Mouse (Mus musculus): ENCODE results near the gene Ccnyl1. TPM values are rescaled to one million over a fixed set of nuclear protein-coding genes. Genes with fewer than 3 reads are reported as not detected.

Ccnyl1 gene
- polyA plus RNA-seq, 2 experiments, result 9.4 to 40.8 TPM

DNA sequence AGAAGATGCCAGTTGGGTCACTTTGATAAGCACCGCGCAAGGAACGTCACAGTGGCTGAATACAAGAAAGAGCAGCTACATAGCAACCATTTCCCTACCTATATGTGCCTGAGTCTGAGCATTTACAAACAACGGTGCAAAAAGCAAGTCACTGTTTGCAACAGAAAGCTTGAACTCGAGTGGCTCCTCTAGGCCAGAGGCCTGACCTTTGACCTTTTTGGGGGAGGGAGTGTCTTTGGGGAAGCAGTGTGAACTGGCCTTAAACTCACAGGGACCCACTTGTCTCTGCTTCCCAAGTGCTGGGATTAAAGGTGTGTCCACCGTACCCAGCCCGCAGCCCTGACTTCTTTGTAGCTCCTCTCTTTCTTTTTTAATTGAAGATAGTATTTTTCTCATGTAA, 63.4 kb downstream of the Ccnyl1 start:
- ATAC-seq (ENCODE audit: low FRiP score, low read depth) (no peak), DNase-seq (ENCODE audit: low spot score) (no peak)
- H3K4me3 ChIP-seq (replicated peaks; ENCODE audit: low read length), result no peak overlapping the region
- H3K27me3 ChIP-seq (ENCODE audit: control insufficient read depth, insufficient read depth, low read length), result no peaks in the 10 kb centered on the region
- no peak overlapping the region for H3K9ac ChIP-seq (ENCODE audit: low read depth, low read length, severe bottlenecking)
- no peaks in the 10 kb centered on the region for H3K9me3 ChIP-seq (ENCODE audit: control insufficient read depth, low read length)
- WGBS, result 75% methylated on average over 7 of the region's 7 CpGs
- H3K27ac ChIP-seq (replicated peaks; ENCODE audit: low read depth, low read length), result no peak overlapping the region
- TF ChIP-seq POLR2A (IDR thresholded peaks at IDR 0.05; ENCODE audit: borderline replicate concordance, extremely low read depth, insufficient read depth, insufficient read length), result no peak
- no peak overlapping the region for H3K4me2 ChIP-seq (replicated peaks; ENCODE audit: low read depth, low read length, severe bottlenecking)
- H3K4me1 ChIP-seq (ENCODE audit: control insufficient read depth, insufficient read depth, low read length), result 0 out of 2 replicates have a peak, but pooled peaks cover 4% of the 10 kb centered on the region
- no peaks in the 10 kb centered on the region for H3K36me3 ChIP-seq (ENCODE audit: control insufficient read depth, insufficient read depth, low read length)

- no peak overlapping the region for H3K4me3 ChIP-seq (replicated peaks; ENCODE audit: low read length)
Observed at GRCm38 (mm10) chr1:64754658-64755057, 64.4 kb downstream of the Ccnyl1 start.

DNA sequence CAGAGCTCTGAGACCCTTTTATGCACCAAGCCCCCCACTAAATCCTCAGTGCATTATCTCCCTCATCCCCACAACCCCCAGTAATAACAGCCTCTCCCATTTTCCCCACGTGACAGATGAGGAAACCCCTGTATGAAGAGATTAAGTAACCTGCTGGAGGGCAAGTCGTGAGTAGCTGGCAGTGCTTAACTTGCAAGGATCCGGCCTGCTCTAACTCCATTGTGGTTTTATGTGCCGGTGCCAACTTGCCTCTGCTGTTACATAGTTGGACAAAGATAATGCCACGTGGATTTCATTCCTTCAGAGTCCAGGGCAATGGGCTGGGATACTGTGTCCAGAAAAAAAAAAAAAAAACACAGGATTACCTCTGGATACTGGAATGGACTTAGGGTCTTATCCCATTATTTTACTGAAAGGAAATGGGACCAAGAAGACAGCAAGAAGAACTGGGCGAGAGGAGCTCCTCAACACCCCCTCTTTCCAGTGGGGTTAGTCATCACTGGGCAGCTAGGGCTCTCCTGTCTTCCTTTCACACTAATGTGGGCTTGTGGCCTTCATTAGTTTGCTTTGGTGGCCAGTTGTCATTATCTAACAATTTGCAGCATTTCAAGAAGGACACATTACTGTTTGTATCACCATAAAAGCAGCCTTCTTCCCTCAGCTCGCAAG, 65.8 kb downstream of the Ccnyl1 start:
- no peak overlapping the region for H3K4me3 ChIP-seq (replicated peaks; ENCODE audit: low read length)
- H3K9ac ChIP-seq (ENCODE audit: low read depth, low read length, severe bottlenecking), result no peak overlapping the region
- H3K36me3 ChIP-seq (ENCODE audit: control insufficient read depth, insufficient read depth, low read length), result no peaks in the 10 kb centered on the region
- H3K4me1 ChIP-seq (ENCODE audit: control insufficient read depth, insufficient read depth, low read length), result 0 out of 2 replicates have a peak, but pooled peaks cover 4% of the 10 kb centered on the region
- no peak overlapping the region for H3K27ac ChIP-seq (replicated peaks; ENCODE audit: low read depth, low read length)
- no peaks in the 10 kb centered on the region for H3K27me3 ChIP-seq (ENCODE audit: control insufficient read depth, insufficient read depth, low read length)
- no peak for DNase-seq (ENCODE audit: low spot score)
- no peak for TF ChIP-seq POLR2A (IDR thresholded peaks at IDR 0.05; ENCODE audit: borderline replicate concordance, extremely low read depth, insufficient read depth, insufficient read length)
- no peak overlapping the region for H3K4me2 ChIP-seq (replicated peaks; ENCODE audit: low read depth, low read length, severe bottlenecking)
- no peak for ATAC-seq (ENCODE audit: low FRiP score, low read depth)
- no peaks in the 10 kb centered on the region for H3K9me3 ChIP-seq (ENCODE audit: control insufficient read depth, low read length)
- 60% methylated on average over 7 of the region's 7 CpGs for WGBS

More at GRCm38 (mm10) chr1:64754658-64755057, 64.4 kb downstream of the Ccnyl1 start:
- ATAC-seq (ENCODE audit: low FRiP score, low read depth), result no peak
- 80% methylated on average over 5 of the region's 5 CpGs for WGBS
- Histone ChIP-seq H3K36me3 (ENCODE audit: control insufficient read depth, insufficient read depth, low read length) (no peaks in the 10 kb centered on the region), H3K9me3 (ENCODE audit: control insufficient read depth, low read length) (no peaks in the 10 kb centered on the region), H3K27me3 (ENCODE audit: control insufficient read depth, insufficient read depth, low read length) (no peaks in the 10 kb centered on the region), H3K4me1 (ENCODE audit: control insufficient read depth, insufficient read depth, low read length) (0 out of 2 replicates have a peak, but pooled peaks cover 4% of the 10 kb centered on the region), H3K9ac (ENCODE audit: low read depth, low read length, severe bottlenecking) (no peak overlapping the region), H3K4me2 (replicated peaks; ENCODE audit: low read depth, low read length, severe bottlenecking) (no peak overlapping the region), H3K27ac (replicated peaks; ENCODE audit: low read depth, low read length) (no peak overlapping the region)
- TF ChIP-seq POLR2A (IDR thresholded peaks at IDR 0.05; ENCODE audit: borderline replicate concordance, extremely low read depth, insufficient read depth, insufficient read length), result no peak
- DNase-seq (ENCODE audit: low spot score), result no peak

GRCm38 (mm10) chr1:64756640-64757030, 66.4 kb downstream of the Ccnyl1 start:
- Histone ChIP-seq H3K9me3 (ENCODE audit: control insufficient read depth, low read length) (no peaks in the 10 kb centered on the region), H3K36me3 (ENCODE audit: control insufficient read depth, insufficient read depth, low read length) (no peaks in the 10 kb centered on the region), H3K9ac (ENCODE audit: low read depth, low read length, severe bottlenecking) (no peak overlapping the region), H3K4me1 (ENCODE audit: control insufficient read depth, insufficient read depth, low read length) (0 out of 2 replicates have a peak, but pooled peaks cover 4% of the 10 kb centered on the region), H3K27ac (replicated peaks; ENCODE audit: low read depth, low read length) (no peak overlapping the region), H3K4me3 (replicated peaks; ENCODE audit: low read length) (no peak overlapping the region), H3K4me2 (replicated peaks; ENCODE audit: low read depth, low read length, severe bottlenecking) (no peak overlapping the region), H3K27me3 (ENCODE audit: control insufficient read depth, insufficient read depth, low read length) (no peaks in the 10 kb centered on the region)
- ATAC-seq (ENCODE audit: low FRiP score, low read depth) (no peak), DNase-seq (ENCODE audit: low spot score) (no peak)
- 57% methylated on average over 10 of the region's 10 CpGs for WGBS
- no peak for TF ChIP-seq POLR2A (IDR thresholded peaks at IDR 0.05; ENCODE audit: borderline replicate concordance, extremely low read depth, insufficient read depth, insufficient read length)

DNA sequence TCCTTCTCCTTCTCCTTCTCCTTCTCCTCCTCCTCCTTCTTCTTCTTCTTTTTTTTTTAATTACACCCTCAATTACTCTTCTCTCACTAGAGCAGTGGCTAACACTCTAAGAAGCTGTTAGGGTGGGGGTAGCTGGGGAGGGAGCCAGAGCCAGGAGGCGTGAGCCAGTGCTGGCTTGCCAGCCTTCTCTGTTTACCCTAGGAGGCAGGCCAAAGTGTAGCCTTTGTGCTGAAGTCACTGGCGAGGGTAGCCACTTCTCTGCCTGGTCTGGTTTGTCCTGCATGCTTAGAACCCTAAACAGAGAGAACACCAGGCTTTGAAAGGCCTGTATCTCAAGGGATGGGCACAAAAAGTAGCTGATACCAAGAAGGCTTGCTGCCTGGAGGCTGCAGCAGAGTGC, 67.0 kb downstream of the Ccnyl1 start:
- H3K4me2 ChIP-seq (replicated peaks; ENCODE audit: low read depth, low read length, severe bottlenecking), result no peak overlapping the region
- H3K27ac ChIP-seq (replicated peaks; ENCODE audit: low read depth, low read length), result no peak overlapping the region
- DNase-seq (ENCODE audit: low spot score), result no peak
- TF ChIP-seq POLR2A (IDR thresholded peaks at IDR 0.05; ENCODE audit: borderline replicate concordance, extremely low read depth, insufficient read depth, insufficient read length), result no peak
- H3K36me3 ChIP-seq (ENCODE audit: control insufficient read depth, insufficient read depth, low read length), result no peaks in the 10 kb centered on the region
- no peaks in the 10 kb centered on the region for H3K27me3 ChIP-seq (ENCODE audit: control insufficient read depth, insufficient read depth, low read length)
- no peak overlapping the region for H3K9ac ChIP-seq (ENCODE audit: low read depth, low read length, severe bottlenecking)
- WGBS, result 21% methylated on average over 2 of the region's 2 CpGs
- ATAC-seq (ENCODE audit: low FRiP score, low read depth), result no peak
- H3K9me3 ChIP-seq (ENCODE audit: control insufficient read depth, low read length), result no peaks in the 10 kb centered on the region
- H3K4me1 ChIP-seq (ENCODE audit: control insufficient read depth, insufficient read depth, low read length), result 0 out of 2 replicates have a peak, but pooled peaks cover 4% of the 10 kb centered on the region
- no peak overlapping the region for H3K4me3 ChIP-seq (replicated peaks; ENCODE audit: low read length)
